Mouse (Mus musculus) hindbrain, embryonic 12.5 days (tissue): Measurements from ENCODE around the gene B3galt6. TPM values are rescaled to one million over a fixed set of nuclear protein-coding genes. Genes with fewer than 3 reads are reported as not detected.

ENCODE experiments used
- ATAC-seq: fragments of 200-750 bp; cut with Nextera tagmentation; 2 replicates; pipeline ENCODE4 v1.8.0; 2017; ENCODE audit warnings: moderate TSS enrichment; ENCODE audit not compliant: low FRiP score
- H3K27ac ChIP-seq: fragments of 300-500 bp; sonication (generic); 2 replicates; pipeline ENCODE4 v1.5.1; 2016; ENCODE audit warnings: mild to moderate bottlenecking
- H3K27me3 ChIP-seq: fragments of 300-500 bp; sonication (generic); 2 replicates; pipeline ENCODE4 v1.6.1; 2016; ENCODE audit warnings: mild to moderate bottlenecking
- H3K36me3 ChIP-seq: fragments of 300-500 bp; sonication (generic); 2 replicates; pipeline ENCODE4 v1.6.1; 2016; ENCODE audit warnings: mild to moderate bottlenecking
- H3K4me1 ChIP-seq: fragments of 300-500 bp; sonication (generic); 2 replicates; pipeline ENCODE4 v1.6.1; 2016
- H3K4me2 ChIP-seq: fragments of 300-500 bp; sonication (generic); replicated peaks from 2 replicates; pipeline ENCODE4 v1.6.1; 2016; ENCODE audit warnings: mild to moderate bottlenecking
- H3K4me3 ChIP-seq: fragments of 300-500 bp; sonication (generic); 2 replicates; pipeline ENCODE4 v1.5.1; 2016; ENCODE audit warnings: mild to moderate bottlenecking
- H3K9ac ChIP-seq: fragments of 300-500 bp; sonication (generic); 2 replicates; pipeline ENCODE4 v1.6.1; 2016; ENCODE audit warnings: mild to moderate bottlenecking, moderate library complexity
- H3K9me3 ChIP-seq: fragments of 300-500 bp; sonication (generic); replicated peaks from 2 replicates; pipeline ENCODE4 v1.6.1; 2016; ENCODE audit warnings: mild to moderate bottlenecking
- WGBS: fragments of 180-500 bp; shearing (Covaris S2); methylation state at CpG from one replicate; pipeline ENCODE4 v1.1.7; 2016; 5-methylcytosine and 5-hydroxymethylcytosine counted together
- polyA plus RNA-seq: library from polyadenylated mRNA; unstranded; fragments of >200 nt; fragmentation: Nextera tagmentation; extraction: Ambion mirVana; gene quantifications from 2 replicates; pipeline ENCODE4 v1.2.1, GENCODE M21; 2016

Gene B3galt6
- polyA plus RNA-seq, 1 experiment from 2014 or later: 19.5 TPM

DNA sequence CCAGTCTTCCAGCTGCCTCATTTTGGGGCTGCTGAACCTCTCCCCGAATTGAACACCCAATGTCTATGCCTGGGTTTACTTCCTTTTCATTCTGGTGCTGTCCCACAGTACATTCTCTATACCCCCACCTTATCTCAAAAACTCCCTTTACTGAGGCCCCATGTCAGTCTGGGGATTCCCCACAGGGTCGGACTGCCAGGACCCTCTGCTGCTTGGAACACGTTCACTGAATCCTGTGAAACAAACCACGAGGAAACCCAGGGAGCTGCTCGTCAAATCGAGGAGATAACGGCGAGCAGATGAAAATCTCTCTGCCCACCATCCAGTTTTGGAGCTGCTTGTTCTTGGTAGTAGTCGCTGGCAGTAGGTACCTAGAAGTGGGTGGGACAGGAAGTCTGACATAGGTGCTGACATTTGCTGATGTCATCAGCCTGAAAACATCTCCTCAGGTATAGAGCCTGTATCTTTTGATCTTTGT, 29.5 kb upstream of the B3galt6 start:
- Histone ChIP-seq H3K36me3 (peaks cover 33% of the 10 kb centered on the region), H3K9me3 (no peaks in the 10 kb centered on the region), H3K4me1 (no peaks in the 10 kb centered on the region), H3K27ac (no peak overlapping the region), H3K9ac (no peak overlapping the region), H3K4me3 (no peak overlapping the region), H3K4me2 (no peak overlapping the region), H3K27me3 (no peaks in the 10 kb centered on the region)
- WGBS: 74% methylated on average over 9 of the region's 9 CpGs
- no peak for ATAC-seq

DNA sequence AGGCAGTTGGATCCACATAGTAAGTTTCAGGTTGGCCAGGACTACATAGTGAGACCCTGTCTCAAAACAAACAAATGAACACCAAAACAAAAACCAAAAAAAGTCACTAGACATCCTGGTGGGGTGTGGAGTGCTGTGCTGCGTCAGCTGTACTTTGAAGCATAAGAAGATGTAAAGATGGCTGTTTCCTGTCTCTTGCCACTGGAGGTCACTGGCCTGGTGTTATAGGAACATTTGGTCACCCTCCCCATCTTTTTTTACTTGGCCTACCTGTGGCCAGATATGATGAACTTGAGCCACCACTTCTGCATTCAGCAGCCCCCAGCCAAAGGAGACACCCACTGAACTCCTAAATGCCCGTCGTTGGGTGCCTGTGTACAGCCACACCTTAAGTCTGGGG, 28.9 kb upstream of the B3galt6 start:
- no peak overlapping the region for H3K9ac ChIP-seq
- no peak for ATAC-seq
- peaks cover 30% of the 10 kb centered on the region for H3K36me3 ChIP-seq
- H3K4me1 ChIP-seq: no peaks in the 10 kb centered on the region
- no peaks in the 10 kb centered on the region for H3K9me3 ChIP-seq
- WGBS: 81% methylated on average over 3 of the region's 3 CpGs
- H3K27ac ChIP-seq: no peak overlapping the region
- H3K4me2 ChIP-seq: no peak overlapping the region
- H3K4me3 ChIP-seq: no peak overlapping the region
- H3K27me3 ChIP-seq: no peaks in the 10 kb centered on the region

DNA sequence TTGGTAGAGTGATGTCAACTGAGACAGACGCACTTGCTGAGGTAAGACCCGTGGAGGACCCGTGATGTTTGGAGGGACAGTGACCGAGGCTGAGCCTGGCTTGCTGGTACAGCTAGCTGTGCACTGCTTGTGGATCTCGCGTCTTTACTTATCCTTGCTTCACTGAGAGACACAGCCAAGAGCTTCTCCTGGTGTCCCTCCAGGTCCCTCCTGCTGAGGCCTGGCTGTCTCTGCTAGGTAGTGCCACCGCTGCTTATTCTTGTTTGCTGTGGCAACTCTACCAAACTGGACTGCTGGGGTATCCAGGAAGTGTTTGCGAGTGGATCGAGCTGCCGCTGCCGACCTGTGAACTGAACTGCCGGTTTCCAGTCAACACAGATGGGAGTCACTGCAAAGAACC, 27.3 kb upstream of the B3galt6 start:
- Histone ChIP-seq H3K9me3 (no peaks in the 10 kb centered on the region), H3K9ac (no peak overlapping the region), H3K27ac (no peak overlapping the region), H3K4me2 (no peak overlapping the region), H3K36me3 (peaks cover 38% of the 10 kb centered on the region), H3K4me1 (no peaks in the 10 kb centered on the region), H3K27me3 (no peaks in the 10 kb centered on the region), H3K4me3 (no peak overlapping the region)
- ATAC-seq: no peak
- 90% methylated on average over 12 of the region's 12 CpGs for WGBS

DNA sequence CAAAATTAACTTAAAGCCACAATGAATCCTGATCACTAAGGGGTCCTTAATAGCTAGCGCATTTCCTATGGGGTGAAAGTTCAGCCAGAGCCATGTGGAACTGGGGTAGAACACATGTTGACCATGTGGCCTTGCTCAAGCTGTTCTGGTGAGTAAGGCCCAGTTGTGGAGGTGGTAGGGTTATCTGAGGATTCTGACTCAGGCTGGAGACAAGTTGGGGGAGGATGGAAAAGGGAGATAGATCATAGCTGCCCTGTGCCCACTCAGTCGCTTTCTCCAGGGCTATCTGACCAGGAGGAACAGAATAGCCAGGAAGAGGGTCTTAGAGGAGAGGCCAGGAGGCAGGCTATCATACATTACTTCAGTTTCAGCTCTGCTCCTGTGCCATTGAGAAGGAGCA, 22.0 kb upstream of the B3galt6 start:
- Histone ChIP-seq H3K9me3 (no peaks in the 10 kb centered on the region), H3K4me3 (no peak overlapping the region), H3K9ac (no peak overlapping the region), H3K27me3 (no peaks in the 10 kb centered on the region), H3K4me1 (no peaks in the 10 kb centered on the region), H3K27ac (no peak overlapping the region), H3K4me2 (no peak overlapping the region), H3K36me3 (peaks cover 62% of the 10 kb centered on the region)
- ATAC-seq: no peak
- 89% methylated on average over 2 of the region's 2 CpGs for WGBS

DNA sequence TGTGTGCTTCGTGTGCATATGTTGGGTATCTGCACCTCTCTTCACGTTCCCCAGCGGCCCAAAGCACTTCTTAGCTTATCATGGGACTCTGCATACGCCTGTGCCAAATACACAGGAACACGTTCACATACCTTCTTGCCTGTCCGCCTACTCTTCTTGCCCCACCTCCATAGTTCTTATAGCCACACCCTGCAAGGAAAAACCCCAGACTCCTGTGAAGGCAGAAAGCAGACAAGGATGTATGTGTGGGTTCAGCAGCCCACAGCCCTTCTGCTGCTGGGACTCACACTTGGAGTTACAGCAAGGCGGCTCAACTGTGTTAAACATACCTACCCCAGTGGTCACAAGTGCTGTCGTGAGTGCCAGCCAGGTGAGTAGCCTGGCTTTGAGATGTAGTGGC, 21.2 kb upstream of the B3galt6 start, which contains the start of gene Tnfrsf4:
TSS of gene Tnfrsf4 (plus strand) at position 207 of the 400 bp plus-strand sequence.
- H3K4me2 ChIP-seq: no peak within 1 kb of the TSS
- no peak within 1 kb of the TSS for H3K9ac ChIP-seq
- H3K9me3 ChIP-seq: no peaks in the 10 kb centered on the region
- no peaks in the 10 kb centered on the region for H3K27me3 ChIP-seq
- H3K27ac ChIP-seq: no peak within 1 kb of the TSS
- WGBS: 85% methylated on average over 8 of the region's 8 CpGs
- no peaks in the 10 kb centered on the region for H3K4me1 ChIP-seq
- no peak for ATAC-seq
- H3K36me3 ChIP-seq: peaks cover 68% of the 10 kb centered on the region
- H3K4me3 ChIP-seq: no peak within 1 kb of the TSS

DNA sequence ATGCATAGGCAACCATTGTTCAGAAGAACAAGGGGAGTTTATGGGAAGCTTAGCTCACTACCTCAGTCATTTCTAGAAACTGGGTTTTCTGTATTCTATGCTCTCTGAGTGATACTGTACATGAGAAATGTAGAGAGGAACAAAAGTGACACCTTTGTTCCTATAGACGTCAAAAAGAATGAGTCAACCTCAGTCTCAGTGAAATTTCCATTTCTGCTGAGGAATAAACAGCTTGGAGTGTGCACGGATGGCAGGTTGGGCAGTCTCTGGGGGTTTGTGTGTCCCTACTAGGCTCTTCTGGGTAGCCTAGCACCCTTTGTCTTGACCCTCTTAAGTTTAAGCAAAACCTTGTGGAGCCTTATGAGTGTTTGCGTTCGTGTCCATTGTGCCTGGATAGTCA, 15.9 kb upstream of the B3galt6 start:
- H3K9ac ChIP-seq: no peak overlapping the region
- WGBS: 96% methylated on average over 4 of the region's 4 CpGs
- no peaks in the 10 kb centered on the region for H3K4me1 ChIP-seq
- no peak overlapping the region for H3K27ac ChIP-seq
- H3K36me3 ChIP-seq: peaks cover 91% of the 10 kb centered on the region
- no peak overlapping the region for H3K4me2 ChIP-seq
- ATAC-seq: no peak
- H3K4me3 ChIP-seq: no peak overlapping the region
- H3K9me3 ChIP-seq: no peaks in the 10 kb centered on the region
- no peaks in the 10 kb centered on the region for H3K27me3 ChIP-seq

DNA sequence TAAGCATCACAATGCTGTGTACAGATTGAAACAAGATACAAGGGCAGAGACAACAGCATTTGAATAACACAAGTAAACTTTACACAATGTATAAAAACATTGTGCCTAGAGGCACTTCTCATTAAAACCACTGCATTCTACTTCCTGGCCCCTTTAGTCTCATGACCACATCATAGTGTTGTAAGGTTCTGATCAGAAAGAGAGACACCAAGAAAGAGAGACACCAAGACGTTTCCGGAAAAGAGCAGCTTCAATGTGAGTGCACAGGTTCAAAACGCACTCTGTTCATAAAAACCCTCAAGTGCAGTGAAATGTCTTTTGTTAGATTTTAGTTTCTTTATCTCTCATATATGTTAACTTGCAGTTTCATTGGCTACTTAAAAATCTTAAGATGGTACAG, 11.7 kb upstream of the B3galt6 start:
- no peak overlapping the region for H3K9ac ChIP-seq
- 90% methylated on average over 3 of the region's 3 CpGs for WGBS
- H3K36me3 ChIP-seq: peaks cover 91% of the 10 kb centered on the region
- no peak overlapping the region for H3K4me3 ChIP-seq
- no peaks in the 10 kb centered on the region for H3K4me1 ChIP-seq
- H3K4me2 ChIP-seq: no peak overlapping the region
- H3K9me3 ChIP-seq: no peaks in the 10 kb centered on the region
- H3K27me3 ChIP-seq: no peaks in the 10 kb centered on the region
- H3K27ac ChIP-seq: no peak overlapping the region
- ATAC-seq: no peak

DNA sequence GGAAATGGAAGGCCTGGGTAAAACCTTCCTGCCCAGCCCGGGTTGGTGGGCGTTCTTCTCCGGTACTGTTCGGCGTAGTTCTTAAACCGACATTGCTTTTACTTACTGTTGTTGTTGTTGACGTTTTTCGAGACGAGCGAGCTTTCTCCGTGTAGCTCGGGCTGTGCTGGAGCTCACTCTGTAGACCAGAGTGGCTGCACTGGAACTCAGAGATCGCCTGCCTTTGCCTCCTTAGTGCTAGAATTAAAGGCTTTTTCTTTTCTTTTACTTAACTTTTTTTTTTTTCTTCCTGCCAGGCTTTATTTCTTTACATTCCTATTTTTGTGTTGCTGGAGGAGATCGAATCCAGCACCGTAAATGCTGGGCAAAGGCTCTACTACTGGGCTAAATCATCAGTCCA, 1.2 kb upstream of the B3galt6 start:
- H3K4me2 ChIP-seq: peak overlapping the region; percentile 75
- H3K4me1 ChIP-seq: peaks cover 22% of the 10 kb centered on the region
- H3K4me3 ChIP-seq: peak overlapping the region; percentile 62
- H3K9ac ChIP-seq: peak overlapping the region; percentile 81
- peak overlapping the region; percentile 95 for H3K27ac ChIP-seq
- no peak for ATAC-seq
- no peaks in the 10 kb centered on the region for H3K9me3 ChIP-seq
- WGBS: 6% methylated on average over 15 of the region's 15 CpGs
- H3K27me3 ChIP-seq: no peaks in the 10 kb centered on the region
- H3K36me3 ChIP-seq: peaks cover 18% of the 10 kb centered on the region

DNA sequence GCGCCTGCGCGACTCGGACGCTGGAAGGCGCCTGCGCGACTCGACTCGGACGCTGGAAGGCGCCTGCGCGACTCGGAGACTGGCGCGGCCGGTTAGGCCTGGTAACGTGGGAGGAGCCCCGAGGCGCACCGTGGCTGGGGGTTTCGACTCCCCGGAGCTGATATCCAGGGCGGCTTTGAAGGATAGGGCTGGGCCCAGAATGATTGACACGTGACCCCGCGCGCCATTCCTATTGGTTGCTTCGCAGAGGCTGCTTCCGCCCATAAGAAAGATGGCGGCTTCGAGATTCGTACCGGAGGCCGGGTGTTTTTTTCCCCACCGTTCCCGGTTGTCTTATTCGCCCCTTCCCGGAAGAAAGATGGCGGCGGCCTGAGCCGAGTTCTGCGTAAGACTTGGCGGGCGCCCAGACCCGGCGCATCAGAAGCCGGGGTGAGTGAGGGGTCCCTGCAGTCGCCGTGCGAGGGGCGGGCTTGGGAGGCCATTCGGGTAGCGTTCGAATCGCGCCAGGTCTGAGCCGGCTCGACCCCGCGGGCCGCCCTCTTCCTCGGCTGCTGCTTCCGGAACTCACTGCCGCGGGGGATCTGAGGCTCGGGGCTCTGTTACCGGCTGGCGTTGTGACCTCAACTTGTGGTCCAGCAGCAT, 578 bp upstream of the B3galt6 start:
- H3K4me2 ChIP-seq: peak overlapping the region; percentile 75
- peak overlapping the region; percentile 95 for H3K27ac ChIP-seq
- no peaks in the 10 kb centered on the region for H3K27me3 ChIP-seq
- H3K4me3 ChIP-seq: peak overlapping the region; percentile 62
- peaks cover 12% of the 10 kb centered on the region for H3K36me3 ChIP-seq
- under 1% methylated on average over 70 of the region's 70 CpGs for WGBS
- peak; percentile 82 for ATAC-seq
- peaks cover 22% of the 10 kb centered on the region for H3K4me1 ChIP-seq
- H3K9ac ChIP-seq: peak overlapping the region; percentile 81
- H3K9me3 ChIP-seq: no peaks in the 10 kb centered on the region

DNA sequence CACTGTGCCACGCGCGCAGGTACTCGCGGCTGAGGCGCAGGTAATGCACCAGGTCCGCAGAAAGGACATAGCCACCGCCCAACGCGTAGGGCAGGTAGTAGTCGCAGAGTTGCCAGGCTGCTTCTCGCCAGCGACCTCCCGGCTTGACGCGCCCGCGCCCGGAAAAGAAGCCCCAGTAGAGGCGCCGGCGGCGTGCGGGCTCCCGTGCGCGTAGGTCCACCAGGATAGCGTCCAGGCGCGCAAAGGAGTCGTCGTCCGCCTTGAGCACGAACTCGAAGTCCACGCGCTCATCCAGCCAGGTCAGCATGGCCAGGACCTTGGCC, 580 bp downstream of the B3galt6 start:
- Histone ChIP-seq H3K4me2 (peak overlapping the region; percentile 96), H3K9ac (peak overlapping the region; percentile 77), H3K27me3 (no peaks in the 10 kb centered on the region), H3K4me1 (peaks cover 22% of the 10 kb centered on the region), H3K27ac (peak overlapping the region; percentile 95), H3K4me3 (peak overlapping the region; percentile 62), H3K36me3 (peaks cover 6% of the 10 kb centered on the region), H3K9me3 (no peaks in the 10 kb centered on the region)
- ATAC-seq: no peak; the same call in 1 of the 2 replicates
- 27% methylated on average over 37 of the region's 37 CpGs for WGBS

DNA sequence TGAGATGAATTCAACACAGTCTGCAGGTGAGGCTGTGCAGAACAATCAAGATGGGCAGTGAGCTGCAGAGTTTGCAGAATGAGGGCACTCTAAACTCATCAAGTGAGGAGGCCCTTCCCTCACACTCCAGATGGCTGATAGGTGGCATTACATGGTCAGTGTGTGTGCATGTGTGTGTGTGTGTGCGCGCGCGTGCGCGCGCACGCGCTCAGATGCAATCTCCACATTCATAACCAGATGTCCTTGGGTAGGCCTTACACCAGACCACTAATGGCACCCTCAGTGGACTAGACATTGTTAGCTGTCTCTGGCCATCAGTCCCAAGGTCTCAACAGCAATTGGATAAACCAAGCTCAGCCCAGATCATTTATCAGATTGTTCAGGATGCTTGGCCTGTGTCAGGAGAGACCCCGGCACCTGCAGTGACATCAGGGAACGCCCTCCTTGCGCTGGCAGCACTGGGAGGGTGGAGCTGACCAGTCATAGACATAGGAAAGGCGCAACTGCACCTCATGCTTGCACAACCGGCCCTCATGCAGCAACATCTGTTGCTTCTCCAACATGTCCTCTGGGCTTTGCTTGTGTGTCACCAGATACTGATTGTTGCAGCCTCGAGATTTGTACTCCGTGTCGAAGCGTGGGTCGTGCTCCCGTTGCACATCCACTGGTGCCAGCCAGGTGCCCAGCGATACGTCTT, 1.1 kb downstream of the B3galt6 start:
- Histone ChIP-seq H3K36me3 (peaks cover 3% of the 10 kb centered on the region), H3K4me2 (peak overlapping the region; percentile 96), H3K27me3 (no peaks in the 10 kb centered on the region), H3K4me3 (peak overlapping the region; percentile 62), H3K9ac (peak overlapping the region; percentile 77), H3K27ac (peak overlapping the region; percentile 95), H3K4me1 (peaks cover 22% of the 10 kb centered on the region), H3K9me3 (no peaks in the 10 kb centered on the region)
- 0 out of 2 replicates have a peak, but pooled peaks have one; percentile 0 for ATAC-seq
- WGBS: 91% methylated on average over 22 of the region's 22 CpGs

DNA sequence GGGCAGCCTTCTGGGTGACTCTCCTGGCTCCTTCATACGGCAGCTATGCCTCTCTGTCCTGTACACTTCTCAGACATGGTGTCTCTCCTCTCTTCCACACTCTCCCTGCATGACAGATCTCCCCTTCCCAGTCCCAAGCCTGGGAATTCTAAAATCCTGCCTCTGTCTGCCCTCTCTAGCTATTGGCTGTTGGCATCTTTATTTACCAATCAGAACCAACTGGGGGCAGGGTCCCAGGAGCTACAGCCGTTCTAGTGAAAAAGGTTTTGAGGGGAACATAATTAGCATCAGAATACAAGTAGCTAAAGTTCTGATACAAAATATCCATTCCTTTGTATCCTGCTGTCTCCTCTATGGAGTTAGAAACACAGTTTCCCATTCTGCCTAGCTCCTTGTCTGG, 8.7 kb downstream of the B3galt6 start:
- H3K4me2 ChIP-seq: no peak overlapping the region
- no peak for ATAC-seq
- H3K4me1 ChIP-seq: peaks cover 7% of the 10 kb centered on the region; the same call in 1 of the 2 replicates
- H3K27ac ChIP-seq: no peak overlapping the region
- no peaks in the 10 kb centered on the region for H3K9me3 ChIP-seq
- H3K4me3 ChIP-seq: no peak overlapping the region
- H3K36me3 ChIP-seq: no peaks in the 10 kb centered on the region
- no peaks in the 10 kb centered on the region for H3K27me3 ChIP-seq
- H3K9ac ChIP-seq: no peak overlapping the region
- WGBS: 13% methylated on average over 2 of the region's 2 CpGs
